15 mouse cellular contexts compared by ENCODE assay signal in genomic region chr1:106030331-106030730, GRCm38 (mm10). TPM values are rescaled to one million over a fixed set of nuclear protein-coding genes. Genes with fewer than 3 reads are reported as not detected.
DNase-seq lines count a peak whose midpoint lies in the region; ATAC-seq and TF ChIP-seq lines count a peak whose summit lies in the region.
"Had no signal": no experiment of that assay in that cellular context is flagged by ENCODE, and none has a peak within 500 bp of the region (broad histone marks: within the 10 kb centered on the region; RNA-seq: fewer than 3 reads in every experiment).

No protein-coding gene starts in this region.

- H3K4me2 ChIP-seq in kidney, embryonic 14.5 days (replicated peaks; ENCODE audit: low read depth, low read length) = no peak overlapping the region
- H3K4me2 ChIP-seq in CH12.LX (ENCODE audit: insufficient read depth, low read depth, poor library complexity, severe bottlenecking) = no peak overlapping the region
- H3K4me2 ChIP-seq: midbrain, embryonic 13.5 days; stomach, embryonic 15.5 days had no signal

- no peaks in the 10 kb centered on the region for H3K27me3 ChIP-seq in kidney, embryonic 14.5 days (ENCODE audit: control insufficient read depth, insufficient read depth, low read length)
- H3K27me3 ChIP-seq in CH12.LX (replicated peaks) = no peaks in the 10 kb centered on the region
- H3K27me3 ChIP-seq: midbrain, embryonic 13.5 days; stomach, embryonic 15.5 days had no signal

- TF ChIP-seq EP300 in CH12.LX (IDR thresholded peaks at IDR 0.05; ENCODE audit: low read length) = no peak

- H3K9ac ChIP-seq in kidney, embryonic 14.5 days (ENCODE audit: low read depth, low read length) = no peak overlapping the region
- no peak overlapping the region for H3K9ac ChIP-seq in CH12.LX (ENCODE audit: insufficient read depth, low read depth)
- H3K9ac ChIP-seq: midbrain, embryonic 13.5 days; stomach, embryonic 15.5 days had no signal

- H3K27ac ChIP-seq in kidney, embryonic 14.5 days (ENCODE audit: low read depth, low read length) = no peak overlapping the region
- H3K27ac ChIP-seq in CH12.LX (ENCODE audit: insufficient read depth, low read depth) = no peak overlapping the region
- peak overlapping the region; percentile 55 for H3K27ac ChIP-seq in bone marrow macrophage, adult 2 months (ENCODE audit: insufficient read depth, low read depth, low read length)
- H3K27ac ChIP-seq in layer of hippocampus, adult 2 months = no peak overlapping the region
- H3K27ac ChIP-seq: heart, adult 2 months; midbrain, embryonic 13.5 days; stomach, embryonic 15.5 days had no signal

- H3K4me3 ChIP-seq in kidney, embryonic 14.5 days (ENCODE audit: low read length) = no peak overlapping the region
- peak overlapping the region in 1 of 3 experiments; percentile 20 for H3K4me3 ChIP-seq in CH12.LX (replicated peaks in 1 of 3; ENCODE audit: low read depth in 2 of 3, low read length in 2 of 3, poor library complexity in 1 of 3)
- H3K4me3 ChIP-seq in bone marrow macrophage, adult 2 months (ENCODE audit: insufficient read depth, low read length) = no peak overlapping the region
- H3K4me3 ChIP-seq in layer of hippocampus, adult 2 months = no peak overlapping the region
- H3K4me3 ChIP-seq: heart, adult 2 months; midbrain, embryonic 13.5 days; stomach, embryonic 15.5 days had no signal

- TF ChIP-seq CTCF in CH12.LX (conservative IDR thresholded peaks at IDR 0.05 in 1 of 2, IDR thresholded peaks at IDR 0.05 in 1 of 2; ENCODE audit: low read depth in 2 of 2, low read length in 2 of 2) = no peak
- no peak for TF ChIP-seq CTCF in bone marrow macrophage, adult 2 months (IDR thresholded peaks at IDR 0.05; ENCODE audit: low read depth, low read length)
- no peak for TF ChIP-seq CTCF in layer of hippocampus, adult 2 months (conservative IDR thresholded peaks at IDR 0.05)

- H3K9me3 ChIP-seq in kidney, embryonic 14.5 days (ENCODE audit: control insufficient read depth, low read length) = no peaks in the 10 kb centered on the region
- H3K9me3 ChIP-seq in CH12.LX (replicated peaks; ENCODE audit: low read length) = no peaks in the 10 kb centered on the region
- H3K9me3 ChIP-seq: midbrain, embryonic 13.5 days; stomach, embryonic 15.5 days had no signal

- peaks cover 27% of the 10 kb centered on the region for H3K4me1 ChIP-seq in kidney, embryonic 14.5 days (ENCODE audit: control insufficient read depth, insufficient read depth, low read length)
- H3K4me1 ChIP-seq in CH12.LX (ENCODE audit: control insufficient read depth in 1 of 2, insufficient read depth in 2 of 2) = peaks cover 13 to 53% of the 10 kb centered on the region in 2 experiments
- peaks cover 24% of the 10 kb centered on the region for H3K4me1 ChIP-seq in bone marrow macrophage, adult 2 months (ENCODE audit: control insufficient read depth, insufficient read depth, low read length)
- H3K4me1 ChIP-seq: midbrain, embryonic 13.5 days; stomach, embryonic 15.5 days had no signal

- WGBS in kidney, embryonic 14.5 days = 79% methylated on average over 10 of the region's 10 CpGs

- dilution Hi-C loops in CH12.LX (cut with MboI; ENCODE audit: extremely low pct_ligation_motif_present, extremely low pct_unique_long_range_greater_than_20kb, low sequenced_read_pairs) = no loop called here

- TF ChIP-seq POLR2A in CH12.LX (IDR thresholded peaks at IDR 0.05; ENCODE audit: low read depth, low read length) = no peak
- no peak for TF ChIP-seq POLR2A in bone marrow macrophage, adult 2 months (IDR thresholded peaks at IDR 0.05; ENCODE audit: borderline replicate concordance, low read depth, low read length)

- no peaks in the 10 kb centered on the region for H3K79me2 ChIP-seq in CH12.LX (replicated peaks; ENCODE audit: control insufficient read depth, extremely low read depth, insufficient read depth, poor library complexity, severe bottlenecking)

- DNase-seq in kidney, postnatal 4 days = no peak
- peak; percentile 36 for DNase-seq in CH12.LX (ENCODE audit: extremely low read depth)
- DNase-seq in right cerebral cortex, postnatal 4 days = no peak
- DNase-seq in layer of hippocampus, adult 2 months (ENCODE audit: low spot score in 2 of 2) = no peak
- DNase-seq: adrenal gland, adult 2 months; heart, postnatal 14 days; right cerebral cortex, adult 18-20 months; thymus, postnatal 25 days had no signal

- ATAC-seq in kidney, embryonic 14.5 days (ENCODE audit: low FRiP score, low TSS enrichment) = peak; percentile 38; the same call in 1 of the 2 replicates
- peak; percentile 79 for ATAC-seq in megakaryocyte progenitor cell, adult 5-6 weeks (replicated peaks; ENCODE audit: poor library complexity)
- ATAC-seq: intestine, embryonic 16.5 days; midbrain, embryonic 13.5 days had no signal

- peaks cover 39% of the 10 kb centered on the region for H3K36me3 ChIP-seq in kidney, embryonic 14.5 days (ENCODE audit: control insufficient read depth, insufficient read depth, low read length)
- H3K36me3 ChIP-seq in CH12.LX (replicated peaks in 1 of 2; ENCODE audit: control insufficient read depth in 1 of 2, insufficient read depth in 1 of 2, low read length in 1 of 2) = peaks cover 39 to 85% of the 10 kb centered on the region in 2 experiments

- in situ Hi-C loops in CH12.LX (cut with MboI; ENCODE audit: low pct_ligation_motif_present, low pct_unique_long_range_greater_than_20kb, low sequenced_read_pairs) = no loop called here

- TF ChIP-seq RAD21 in CH12.LX (IDR thresholded peaks at IDR 0.05; ENCODE audit: low read depth, low read length) = no peak

TF ChIP-seq in CH12.LX, 34 proteins besides CTCF, POLR2A, EP300 and RAD21:
- TF ChIP-seq KAT2A (IDR thresholded peaks at IDR 0.05; ENCODE audit: insufficient replicate concordance, low read length) = no peak
- TF ChIP-seq ZNF384 (IDR thresholded peaks at IDR 0.05; ENCODE audit: low read depth, low read length) = no peak
- no peak for TF ChIP-seq GABPA (IDR thresholded peaks at IDR 0.05; ENCODE audit: insufficient replicate concordance, low read depth, low read length)
- no peak for TF ChIP-seq NRF1 (IDR thresholded peaks at IDR 0.05; ENCODE audit: low read depth, low read length)
- no peak for TF ChIP-seq JUN (IDR thresholded peaks at IDR 0.05; ENCODE audit: insufficient read depth, low read depth, low read length)
- TF ChIP-seq ZMIZ1 (IDR thresholded peaks at IDR 0.05; ENCODE audit: low read depth, low read length) = no peak
- no peak for TF ChIP-seq E2F4 (IDR thresholded peaks at IDR 0.05; ENCODE audit: insufficient replicate concordance, low read depth, low read length)
- TF ChIP-seq SIN3A (IDR thresholded peaks at IDR 0.05; ENCODE audit: low read length) = no peak

RNA-seq across cellular contexts. Expression of gene Zcchc2, which starts 40.1 kb away (rescaled TPM):
- polyA plus RNA-seq in kidney, embryonic 14.5 days (2014; fragmentation: Nextera tagmentation; extraction: Ambion mirVana) = 3.3 and 5.0 TPM in 2 replicates
- total RNA-seq in CH12.LX (2012; rRNA removed) (7.8 TPM in 2 replicates), CH12.LX (2014; rRNA removed) (6.7 and 6.8 TPM in 2 replicates)
- polyA plus RNA-seq in CH12.LX (2012; ENCODE audit: insufficient read length, low read depth) = 10.5 and 12.6 TPM in 2 replicates
- 15.9 and 18.0 TPM in 2 replicates for polyA plus RNA-seq in bone marrow macrophage, adult 2 months (2012; ENCODE audit: insufficient read depth, insufficient read length, missing spikeins)
- total RNA-seq in megakaryocyte progenitor cell, adult 5-6 weeks (2015) = 22.2 and 25.0 TPM in 2 replicates
- 15.1 and 16.7 TPM in 2 replicates for total RNA-seq in megakaryocyte progenitor cell, adult 5-6 weeks (2017)
- 10 to 100 TPM; 17.7 to 20.0 TPM for total RNA-seq in layer of hippocampus, adult 2 months (2021)
